Mouse (Mus musculus) kidney, adult 2 months (tissue): ENCODE results near the gene Fpr1. TPM values are rescaled to one million over a fixed set of nuclear protein-coding genes. Genes with fewer than 3 reads are reported as not detected.

Experiments
- DNase-seq: peaks from one replicate; pipeline ENCODE4 v3.0.0; 2021
- H3K27ac ChIP-seq: fragments of 200-500 bp; 2 replicates; pipeline ENCODE4 v1.5.1; 2012; ENCODE audit warnings: low read depth, low read length, control low read depth, inconsistent platforms; ENCODE audit not compliant: insufficient read depth
- H3K27me3 ChIP-seq: fragments of 200-500 bp; replicated peaks from 2 replicates; pipeline ENCODE4 v1.6.1; 2012; ENCODE audit warnings: mild to moderate bottlenecking, moderate library complexity, low read length, inconsistent platforms; ENCODE audit not compliant: control insufficient read depth, insufficient read depth
- H3K36me3 ChIP-seq: fragments of 200-500 bp; 2 replicates; pipeline ENCODE4 v1.6.1; 2012; ENCODE audit warnings: mild to moderate bottlenecking, moderate library complexity, low read length, inconsistent platforms; ENCODE audit not compliant: control insufficient read depth, insufficient read depth
- H3K4me1 ChIP-seq: fragments of 200-500 bp; 2 replicates; pipeline ENCODE4 v1.6.1; 2011; ENCODE audit warnings: low read length; ENCODE audit not compliant: control insufficient read depth, insufficient read depth
- H3K4me3 ChIP-seq: fragments of 200-500 bp; 2 replicates; pipeline ENCODE4 v1.5.1; 2011; ENCODE audit warnings: mild to moderate bottlenecking, low read depth, low read length, control low read depth; ENCODE audit not compliant: insufficient read depth
- CTCF ChIP-seq: fragments of 200-500 bp; conservative IDR thresholded peaks from 2 replicates; pipeline ENCODE4 v1.5.1; 2011; ENCODE audit warnings: low read depth, mild to moderate bottlenecking, control low read depth, low read length, moderate library complexity, mixed read lengths; ENCODE audit not compliant: insufficient read depth, insufficient read length
- POLR2A ChIP-seq: fragments of 200-500 bp; IDR thresholded peaks from one replicate; pipeline ENCODE4 v1.6.1; 2011; ENCODE audit warnings: low read depth, low read length, control low read depth
- WGBS: fragments of 180-500 bp; shearing (Covaris S2); methylation state at CpG from one replicate; pipeline ENCODE4 v1.1.7; 2018; 5-methylcytosine and 5-hydroxymethylcytosine counted together
- polyA plus RNA-seq: library from polyadenylated mRNA; depleted of rRNA; stranded (reverse); fragments of >200 nt; gene quantifications from 2 replicates; pipeline ENCODE4 v1.2.3, GENCODE M21; 2012; rRNA removed

Gene Fpr1
- polyA plus RNA-seq, 1 experiment, result not detected

DNA sequence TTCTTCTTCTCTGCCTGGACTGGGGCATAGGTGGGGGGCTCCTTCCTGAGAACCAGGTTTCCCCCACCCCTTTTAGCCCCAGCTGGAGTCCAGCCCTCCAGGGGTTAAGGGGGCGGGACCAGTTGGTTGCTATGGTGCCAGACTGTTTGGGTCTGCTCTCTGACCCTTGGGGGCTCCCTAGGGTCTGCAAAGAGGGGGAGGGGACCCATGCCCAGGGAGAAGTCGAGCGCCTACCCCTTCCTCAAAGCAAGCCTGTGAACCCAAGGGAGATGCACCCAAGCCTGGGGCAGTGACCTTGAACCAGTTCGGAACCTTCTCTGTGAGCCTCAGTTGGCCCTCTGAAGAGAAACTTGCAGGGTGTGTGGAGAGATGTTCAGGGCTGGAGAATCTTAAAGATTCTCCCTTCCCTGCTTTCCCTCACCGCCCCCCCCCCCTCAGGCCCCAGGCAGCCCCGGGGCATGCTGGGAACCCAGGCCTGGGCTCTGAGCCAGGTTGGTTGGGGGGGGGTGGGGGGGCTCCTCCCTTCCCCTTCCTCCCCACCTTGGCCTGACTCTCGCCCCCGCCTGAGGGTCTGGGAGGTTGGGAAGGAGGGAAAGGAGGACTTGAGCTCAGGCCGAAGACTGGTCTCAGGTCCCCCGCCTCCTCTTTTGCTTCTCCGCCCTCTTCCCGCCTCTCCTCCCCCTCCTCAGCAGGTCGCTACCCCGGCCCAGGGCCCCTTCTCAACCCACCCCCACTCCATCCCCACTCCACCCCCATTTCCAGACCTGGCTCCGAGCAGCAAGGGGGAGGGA lies 55.4 kb downstream of the Fpr1 start:
- Histone ChIP-seq H3K36me3 (no peaks in the 10 kb centered on the region), H3K27ac (peak overlapping the region; percentile 94), H3K4me1 (0 out of 2 replicates have a peak, but pooled peaks cover 6% of the 10 kb centered on the region), H3K27me3 (no peaks in the 10 kb centered on the region), H3K4me3 (peak overlapping the region; percentile 89)
- TF ChIP-seq POLR2A (no peak), CTCF (no peak)
- DNase-seq, result peak; percentile 52
- under 1% methylated on average over 11 of the region's 15 CpGs for WGBS

DNA sequence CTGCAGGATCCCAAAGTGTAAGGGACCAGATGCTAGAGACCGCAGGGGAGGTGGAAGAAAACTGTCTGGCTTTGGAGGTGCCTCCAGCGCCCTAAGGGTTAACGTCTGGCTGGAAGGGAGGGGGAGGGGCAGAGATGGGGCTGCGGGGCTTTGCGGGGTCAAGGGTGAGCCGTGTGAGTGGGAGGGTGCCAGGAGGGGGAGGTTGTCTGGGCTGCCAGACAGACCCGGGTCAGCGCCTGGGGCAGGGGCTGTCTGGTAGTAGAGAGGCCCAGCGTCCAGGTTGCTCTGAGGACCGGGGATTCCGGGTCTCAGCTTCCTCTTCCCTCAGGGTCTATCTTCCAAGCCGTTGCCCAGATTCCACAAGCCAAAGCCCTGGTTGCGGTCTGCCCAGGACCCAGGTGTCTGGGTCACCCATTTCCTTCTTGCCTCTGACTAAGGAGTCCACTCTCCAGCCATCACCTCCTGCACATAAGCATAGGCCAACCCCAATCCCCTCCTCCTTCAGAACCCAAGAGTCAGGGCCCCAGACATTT lies 56.0 kb downstream of the Fpr1 start:
- H3K27ac ChIP-seq, result peak overlapping the region; percentile 94
- TF ChIP-seq CTCF (no peak), POLR2A (no peak)
- H3K27me3 ChIP-seq, result no peaks in the 10 kb centered on the region
- 0 out of 2 replicates have a peak, but pooled peaks cover 6% of the 10 kb centered on the region for H3K4me1 ChIP-seq
- H3K36me3 ChIP-seq, result no peaks in the 10 kb centered on the region
- peak overlapping the region; percentile 89 for H3K4me3 ChIP-seq
- DNase-seq, result peak; percentile 77
- WGBS, result 0% methylated on average over 13 of the region's 13 CpGs

DNA sequence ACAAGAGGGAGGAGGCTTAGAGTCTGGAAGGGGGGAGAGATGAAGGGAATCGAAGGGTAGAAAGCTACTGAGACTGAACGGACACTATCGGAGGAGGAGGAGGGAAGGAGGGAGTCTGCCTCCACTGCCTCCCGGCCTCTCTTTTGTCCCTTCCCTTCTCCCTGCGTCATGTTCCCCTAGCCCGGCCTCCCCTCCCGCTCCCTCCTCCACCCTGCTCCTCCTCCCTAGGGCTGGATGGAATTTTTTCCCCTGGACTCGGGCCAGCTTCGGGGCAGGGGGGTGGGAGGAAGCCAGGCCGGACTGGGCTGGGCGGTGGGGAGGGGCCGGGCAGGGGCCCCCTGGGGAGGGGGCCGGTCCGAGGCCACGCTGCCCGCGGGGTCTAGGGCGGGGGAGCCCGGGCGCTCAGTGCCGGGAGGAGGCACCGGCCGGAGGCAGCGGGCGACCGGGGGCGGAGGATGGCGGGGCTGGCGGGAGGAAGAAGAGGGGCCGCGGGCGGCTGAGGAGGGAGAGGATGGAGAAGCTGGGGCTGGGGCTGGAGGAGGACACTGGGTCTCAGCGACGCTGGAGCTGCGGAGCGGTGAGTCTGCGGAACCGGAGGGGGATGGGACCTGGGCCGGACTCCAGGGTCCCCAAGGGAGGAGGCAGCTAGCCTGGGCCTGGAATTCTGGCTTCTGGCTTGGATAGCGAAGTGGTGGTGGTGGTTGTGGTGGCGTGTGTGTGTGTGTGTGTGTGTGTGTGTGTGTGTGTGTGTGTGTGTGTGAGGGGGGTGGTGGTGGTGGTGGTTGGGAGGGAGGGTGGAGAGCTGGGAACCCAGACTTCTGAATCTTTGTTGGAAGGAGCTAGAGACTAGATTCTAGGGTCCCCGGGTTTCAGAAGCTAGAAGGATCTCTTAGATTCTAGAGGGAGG lies 56.7 kb downstream of the Fpr1 start, which contains the start of gene Spaca6:
Gene Spaca6, plus strand, starts transcription at position 408 of the 907 bp plus-strand sequence.
- 1% methylated on average over 40 of the region's 42 CpGs for WGBS
- no peaks in the 10 kb centered on the region for H3K27me3 ChIP-seq
- H3K27ac ChIP-seq, result peak within 1 kb of the TSS; percentile 94
- DNase-seq, result peak; percentile 96
- TF ChIP-seq POLR2A, result peak; percentile 97
- no peak for TF ChIP-seq CTCF
- H3K36me3 ChIP-seq, result no peaks in the 10 kb centered on the region
- H3K4me1 ChIP-seq, result 0 out of 2 replicates have a peak, but pooled peaks cover 6% of the 10 kb centered on the region
- peak within 1 kb of the TSS; percentile 89 for H3K4me3 ChIP-seq

Other genes with a start within 250 kb of the Fpr1 start
- gene Vmn2r90, start 180.2 kb downstream of the Fpr1 start, polyA plus RNA-seq, result 0.03 TPM in 1 of 2 replicates, not detected in the other
- 43.9 and 49.0 TPM in 2 replicates for gene Spaca6, start 56.8 kb downstream of the Fpr1 start, polyA plus RNA-seq
- 0.08 and 0.10 TPM in 2 replicates for gene Has1, start 28.7 kb downstream of the Fpr1 start, polyA plus RNA-seq
- 0.14 and 0.16 TPM in 2 replicates for gene Fpr2, start 3.9 kb upstream of the Fpr1 start, polyA plus RNA-seq
- not detected in 2 replicates for gene Fpr3, start 3.9 kb upstream of the Fpr1 start, polyA plus RNA-seq
- not detected in 2 replicates for gene Fpr-rs4, start 137.8 kb upstream of the Fpr1 start, polyA plus RNA-seq
- gene Vmn2r124, start 165.5 kb upstream of the Fpr1 start, polyA plus RNA-seq, result not detected in 2 replicates
- not detected in 2 replicates for gene Vmn2r91, start 201.1 kb upstream of the Fpr1 start, polyA plus RNA-seq